Mouse (Mus musculus) cerebellum, adult (tissue): Measurements from ENCODE around the gene Bcar3.

Source experiments
- ATAC-seq: cut with Nextera tagmentation; 2 replicates; pipeline ENCODE4 v1.9.2; 2017; ENCODE audit warnings: mild to moderate bottlenecking, moderate library complexity, mixed read lengths; ENCODE audit not compliant: insufficient number of reproducible peaks, low FRiP score, low TSS enrichment

The Bcar3 gene

DNA sequence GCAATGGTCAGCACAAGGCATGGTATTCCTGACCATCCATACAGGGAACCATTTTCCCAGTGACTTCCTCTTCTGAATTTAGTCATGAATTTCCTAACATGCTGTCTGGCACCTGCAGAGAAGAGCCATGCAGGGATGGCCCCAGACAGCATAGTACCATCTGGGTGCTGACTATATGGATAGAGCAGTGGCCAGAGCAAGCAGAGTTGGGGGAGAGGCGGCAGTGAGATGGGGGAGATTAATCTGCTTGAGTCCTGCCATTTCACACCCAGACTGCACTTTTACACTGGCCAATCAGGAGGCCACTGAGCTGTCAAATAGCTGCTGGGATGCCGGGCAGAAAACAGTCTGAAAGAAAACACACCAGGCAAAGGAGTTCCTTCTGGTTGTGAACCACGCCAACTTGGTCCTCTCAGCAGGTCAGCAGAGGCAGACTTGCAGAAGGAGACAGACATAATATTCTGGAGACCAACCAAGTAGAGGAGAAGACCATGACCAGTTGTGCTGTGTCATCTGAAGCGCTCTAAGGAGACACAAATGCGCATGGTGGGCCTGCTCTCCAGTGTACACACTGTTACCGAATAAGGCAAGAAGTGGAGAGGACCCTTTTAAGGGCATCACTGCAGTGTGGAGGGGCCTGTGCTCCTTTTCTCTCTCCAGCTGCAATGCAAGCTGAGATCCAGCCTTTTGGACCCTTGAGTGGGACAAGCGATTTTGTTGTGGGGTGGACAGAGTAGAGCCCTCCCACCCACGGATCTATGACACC lies 242.2 kb downstream of the Bcar3 start:
- ATAC-seq, result no peak

DNA sequence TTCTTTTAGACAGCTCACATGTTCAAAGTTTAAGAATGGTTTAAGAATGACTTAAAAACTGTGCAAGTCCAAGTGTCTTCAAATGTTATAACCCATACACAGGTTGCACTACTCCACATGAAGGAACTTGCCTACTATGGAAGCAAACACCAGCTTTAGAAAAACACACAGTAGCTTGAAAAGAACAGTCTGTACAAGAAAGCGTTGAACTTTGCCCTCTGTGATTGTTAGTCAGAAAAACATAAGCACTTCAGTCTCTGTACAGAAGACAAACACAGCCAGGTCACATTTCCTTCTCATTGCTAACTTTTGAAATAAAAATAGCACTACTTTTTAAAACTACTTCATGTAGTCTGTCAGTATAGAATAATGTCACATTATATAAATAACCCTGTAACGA lies 244.9 kb downstream of the Bcar3 start:
- ATAC-seq, result no peak

DNA sequence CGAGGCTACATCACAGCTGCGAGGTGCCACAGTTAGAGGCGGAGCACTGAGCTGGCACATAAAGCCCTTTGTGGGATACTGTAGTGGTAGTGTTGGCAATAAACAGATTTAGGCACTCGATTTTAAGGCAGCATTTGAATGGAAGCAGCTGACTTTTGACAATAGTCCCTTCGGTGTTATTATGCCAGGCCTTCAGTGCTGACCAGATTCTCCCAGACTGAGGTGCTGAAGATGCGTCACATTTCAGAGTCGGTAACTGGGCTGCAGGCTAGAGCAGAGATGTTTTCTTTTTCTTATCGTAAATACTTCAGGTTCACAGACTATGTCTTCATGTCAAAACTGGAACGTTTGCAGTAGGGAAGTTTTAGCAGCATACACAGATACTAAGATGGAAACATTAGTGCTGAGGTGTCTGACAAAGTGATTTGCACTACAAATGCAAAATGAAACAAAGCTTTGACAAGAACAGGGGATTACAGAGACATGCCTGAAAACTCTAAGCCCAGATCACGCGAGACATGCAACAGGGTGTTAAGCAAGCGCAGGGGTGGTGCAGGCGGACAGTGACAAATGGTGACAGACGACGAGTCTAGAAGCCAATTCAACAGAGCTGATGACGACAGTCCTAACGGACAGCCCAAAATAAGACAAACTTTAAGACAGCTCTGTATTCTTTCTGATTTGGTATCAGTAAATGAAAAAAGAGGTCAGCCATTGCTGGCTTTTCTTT lies 246.2 kb downstream of the Bcar3 start:
- no peak for ATAC-seq

DNA sequence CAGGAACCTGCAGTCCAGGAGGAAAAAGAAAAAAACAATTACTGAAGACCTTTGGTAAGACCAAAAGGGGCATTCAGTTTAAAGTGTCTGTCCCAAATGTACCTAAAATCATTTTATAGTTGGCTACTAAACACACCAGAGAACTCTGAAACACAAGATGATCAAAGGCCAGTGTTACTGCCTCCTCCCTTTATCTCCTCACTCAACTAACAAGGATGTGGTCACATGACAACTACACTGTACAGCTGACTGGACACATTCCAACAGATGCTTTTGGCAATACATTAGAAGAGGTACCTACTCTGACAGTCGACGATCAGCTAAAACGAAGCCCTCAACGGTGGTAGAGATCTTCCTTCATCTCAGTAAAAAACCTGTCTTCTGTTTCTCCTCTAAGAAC lies 247.0 kb downstream of the Bcar3 start:
- ATAC-seq, result no peak

DNA sequence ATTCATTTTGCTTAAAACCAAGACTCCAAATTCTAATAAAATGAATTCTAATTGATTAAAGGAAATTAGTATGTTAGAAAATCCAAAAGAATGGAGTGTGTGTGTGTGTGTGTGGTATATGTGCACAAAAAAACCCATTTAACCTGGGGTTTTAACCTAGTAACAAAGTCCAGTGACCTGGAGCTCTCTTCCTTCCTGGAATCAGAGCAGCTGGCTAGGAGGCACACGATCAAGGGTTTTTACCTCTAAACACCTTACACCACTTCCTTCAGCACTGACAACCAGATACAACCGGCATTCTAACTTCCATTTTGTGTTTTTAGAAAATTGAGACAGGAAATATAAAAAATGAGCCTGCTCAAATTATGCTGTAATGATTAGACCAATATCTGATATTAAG lies 251.4 kb downstream of the Bcar3 start:
- no peak for ATAC-seq

DNA sequence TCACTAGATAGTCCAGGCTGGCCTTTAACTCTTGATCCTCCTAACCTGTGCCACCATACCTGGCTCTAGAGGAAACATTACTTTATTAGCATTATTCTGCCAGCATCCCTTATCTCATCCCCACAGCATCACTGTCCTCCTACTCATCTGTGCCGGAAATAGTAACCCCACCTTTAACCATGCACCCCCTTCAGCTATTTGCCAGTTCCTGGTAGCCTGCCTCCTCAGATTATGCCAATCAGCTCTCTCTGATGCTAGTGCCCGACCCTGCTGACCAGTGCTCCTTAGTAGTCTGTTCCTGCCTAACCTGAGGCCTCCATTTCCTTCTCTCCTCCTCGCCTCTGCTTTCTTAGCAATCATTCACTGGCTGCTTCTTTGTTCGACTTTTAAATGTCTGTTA lies 253.5 kb downstream of the Bcar3 start:
- no peak for ATAC-seq

DNA sequence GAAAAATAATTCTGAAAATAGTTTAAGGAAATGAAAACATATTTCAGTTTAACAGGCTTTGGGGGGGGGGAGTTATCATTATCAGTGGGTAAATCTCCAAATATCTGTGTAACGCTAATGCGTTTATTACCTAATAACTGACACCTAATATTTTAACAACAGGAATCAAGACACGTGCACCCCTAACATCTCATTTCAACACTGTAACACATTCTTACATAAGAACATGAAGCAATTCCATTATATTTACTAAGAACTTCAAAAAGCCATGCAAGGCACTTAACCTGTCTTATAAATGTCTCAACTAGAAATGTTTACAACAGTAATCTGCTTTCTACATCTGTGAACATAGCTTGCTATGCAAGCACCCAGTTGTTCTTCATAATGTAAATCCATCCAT lies 257.2 kb downstream of the Bcar3 start:
- no peak for ATAC-seq

DNA sequence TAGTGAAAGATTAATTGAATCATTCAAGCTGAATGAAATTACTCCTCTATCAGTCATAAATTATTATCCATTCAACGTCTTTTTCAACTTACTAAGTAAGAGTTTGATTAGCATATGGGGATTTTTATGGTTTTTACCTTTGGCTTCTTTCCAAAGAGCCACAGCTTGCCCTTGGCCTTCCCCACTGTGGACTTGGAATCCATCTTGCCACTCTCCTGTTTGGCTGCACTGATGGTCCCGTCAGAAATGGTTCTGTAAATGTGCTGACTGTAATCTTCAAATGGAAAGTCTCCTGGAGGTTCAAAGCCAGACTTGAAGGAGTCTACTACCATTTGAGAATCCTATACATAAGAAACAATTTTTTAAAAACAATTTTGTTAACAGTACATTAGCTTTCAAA lies 263.8 kb downstream of the Bcar3 start:
- ATAC-seq, result no peak

DNA sequence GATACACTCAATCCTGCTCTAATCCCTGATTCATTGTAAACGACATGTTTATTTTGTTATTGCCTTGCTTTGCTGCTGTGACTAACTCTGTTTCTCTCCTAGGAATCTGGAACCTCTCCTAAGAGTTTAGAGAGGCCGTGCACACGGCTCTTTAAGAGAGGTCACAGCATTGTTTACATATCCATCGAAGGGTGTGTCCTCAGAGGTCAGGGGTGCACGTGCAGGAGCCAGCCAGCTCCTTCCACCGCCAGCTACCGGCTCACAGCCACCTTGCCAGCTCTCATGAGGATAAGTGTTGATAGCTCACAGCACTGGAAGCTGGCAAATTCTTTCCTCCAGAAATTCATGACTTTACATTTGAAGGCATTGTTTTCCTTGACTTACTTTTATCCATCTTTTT lies 271.3 kb downstream of the Bcar3 start:
- no peak for ATAC-seq

DNA sequence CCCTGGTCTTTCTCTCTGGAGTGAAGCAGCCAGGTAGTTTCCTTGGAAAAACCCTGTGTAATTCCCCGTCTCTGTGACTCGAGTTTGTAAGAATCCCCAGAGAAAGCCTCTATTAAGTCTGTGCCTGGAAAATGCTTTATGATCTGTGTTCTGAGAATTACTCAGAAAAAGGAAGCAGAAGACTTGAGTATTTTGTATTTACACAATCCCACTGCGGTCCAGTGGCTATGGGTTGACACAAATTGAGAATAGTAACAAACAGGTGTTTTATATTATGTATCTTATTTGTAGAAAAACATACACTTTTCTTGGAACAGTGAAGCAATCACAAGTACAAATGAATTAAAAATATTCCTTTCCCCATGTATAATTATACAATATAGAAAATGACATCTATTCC lies 272.2 kb downstream of the Bcar3 start:
- no peak for ATAC-seq

DNA sequence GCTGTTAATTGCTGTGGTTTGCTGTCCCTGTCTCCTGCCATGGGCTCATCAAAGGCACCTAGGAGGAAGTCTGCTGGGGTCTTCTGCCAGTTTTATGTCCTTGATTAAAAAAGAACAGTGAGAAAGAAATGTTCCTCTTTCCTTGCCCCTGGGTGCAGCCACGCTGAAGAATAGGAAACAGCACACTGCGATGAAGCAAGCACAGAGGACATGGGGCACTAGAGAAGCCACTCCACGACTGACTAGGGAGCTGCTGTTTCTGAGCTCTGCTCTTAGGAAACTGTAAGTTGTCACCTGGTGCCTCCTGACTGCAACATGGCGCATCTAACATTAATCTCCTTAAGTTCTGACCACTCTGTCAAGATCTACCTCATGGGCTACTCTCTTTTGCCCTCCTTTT lies 272.6 kb downstream of the Bcar3 start:
- ATAC-seq, result no peak

DNA sequence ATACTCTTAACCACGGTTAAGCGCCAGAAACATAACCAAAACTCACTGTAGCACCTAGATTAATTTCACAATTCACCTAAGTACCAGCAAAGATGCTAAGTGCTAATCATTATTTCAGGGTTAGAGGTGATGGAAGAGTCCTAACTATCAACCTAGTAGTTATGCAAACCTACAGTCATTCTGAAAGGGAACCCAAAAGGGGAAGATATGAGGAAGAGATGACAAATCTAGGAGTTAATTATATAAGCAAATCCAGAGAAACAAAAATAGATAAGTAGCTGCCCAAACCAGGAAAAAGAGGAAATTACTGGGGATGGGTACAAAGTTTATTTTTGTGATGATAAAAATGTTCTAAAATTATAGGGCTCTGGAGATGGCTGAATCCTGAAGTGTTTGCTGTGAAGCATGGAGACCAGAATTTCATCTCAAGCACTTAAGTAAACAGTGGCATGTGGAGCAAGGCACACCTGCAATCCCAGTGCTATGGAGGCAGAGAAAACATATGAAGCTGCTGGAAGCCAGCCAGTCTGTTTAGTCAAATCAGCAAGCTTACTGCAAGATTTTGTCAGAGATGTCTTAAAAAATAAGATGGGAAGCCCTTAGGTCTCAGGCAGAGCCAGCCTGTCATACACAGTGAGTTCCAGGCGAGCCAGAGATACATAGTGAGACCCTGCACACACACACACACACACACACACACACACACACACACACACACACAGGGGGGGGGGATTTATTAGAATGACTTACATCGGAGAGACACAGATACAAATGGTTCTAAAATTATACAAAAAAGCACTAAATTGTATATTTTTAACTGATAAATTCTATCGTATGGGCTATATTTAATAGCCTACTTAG lies 279.7 kb downstream of the Bcar3 start:
- ATAC-seq, result no peak

DNA sequence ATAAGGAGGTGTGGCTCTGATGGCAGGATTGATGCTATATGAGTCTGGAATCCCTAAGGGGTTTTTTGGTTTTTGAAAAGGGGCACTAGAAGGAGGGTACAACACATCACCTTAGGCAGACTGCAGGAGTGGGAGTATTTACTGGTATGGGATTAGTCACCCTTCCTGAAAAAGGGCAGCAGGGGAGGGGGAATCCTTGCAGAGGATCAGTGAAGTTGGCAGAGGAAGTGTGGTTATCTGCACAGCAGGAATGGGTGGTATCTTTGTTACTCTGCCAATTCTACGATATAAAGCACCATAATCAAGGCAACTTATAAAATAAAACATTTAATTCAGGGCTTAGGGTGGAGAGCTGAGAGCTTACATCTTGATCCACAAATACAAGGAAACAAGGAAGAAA lies 281.0 kb downstream of the Bcar3 start:
- no peak for ATAC-seq

DNA sequence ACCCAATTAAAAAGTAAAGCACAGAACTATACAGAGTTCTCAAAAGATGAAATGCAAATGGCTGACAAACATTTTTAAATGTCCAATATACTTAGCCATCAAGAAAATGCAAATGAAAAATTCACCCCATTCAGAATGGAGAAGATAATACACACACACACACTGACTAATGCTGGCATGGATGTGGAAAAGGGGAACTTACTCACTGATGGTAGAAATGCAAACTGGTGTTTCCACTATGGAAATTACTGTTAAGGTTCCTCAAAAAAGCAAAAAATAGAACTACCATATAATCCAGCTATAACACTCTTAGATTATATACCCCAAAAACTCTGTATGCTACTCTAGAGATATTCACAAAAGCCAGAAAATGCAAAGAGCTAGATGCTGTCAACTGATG lies 283.4 kb downstream of the Bcar3 start:
- no peak for ATAC-seq
